Mouse (Mus musculus): ENCODE results near the gene Zbed5.

DNA sequence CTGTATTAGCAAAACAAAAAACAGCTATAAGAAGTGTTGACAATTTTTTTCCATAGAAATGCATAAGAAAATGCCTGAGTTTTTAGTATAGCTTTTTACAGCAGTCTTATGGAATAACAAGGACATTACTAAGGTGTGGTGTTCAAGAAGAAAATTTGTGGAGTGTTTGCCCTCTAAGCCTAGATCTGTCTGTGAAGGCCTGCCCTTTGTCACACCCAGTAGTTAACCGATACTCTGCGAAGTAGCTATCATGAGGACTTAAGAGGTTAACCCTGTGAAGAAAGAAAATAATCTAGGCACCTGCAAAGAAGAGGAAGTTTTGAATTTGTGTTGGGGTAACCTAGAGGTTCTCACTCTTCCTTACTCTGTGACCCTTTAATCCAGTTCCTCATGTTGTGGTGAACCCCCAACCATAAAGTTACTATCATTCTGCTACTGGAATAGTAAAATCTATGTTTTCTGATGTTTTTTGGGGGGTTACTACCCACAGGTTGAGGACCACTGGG is 52.1 kb downstream of the Zbed5 start:
- TF ChIP-seq CTCF (IDR thresholded peaks at IDR 0.05; ENCODE audit: low read depth, low read length) (no peak), POLR2A (IDR thresholded peaks at IDR 0.05; ENCODE audit: insufficient read depth, low read length) (no peak), EP300 (IDR thresholded peaks at IDR 0.05; ENCODE audit: insufficient read depth, low read depth, low read length) (no peak)
